Mouse (Mus musculus) liver, adult 2 months (tissue): ENCODE data around the gene Pim1.

ENCODE experiments used
- CTCF ChIP-seq: fragments of 200-500 bp; IDR thresholded peaks from 2 replicates; pipeline ENCODE4 v1.5.1; 2011; ENCODE audit warnings: low read depth, low read length, control low read depth
- POLR2A ChIP-seq: fragments of 200-500 bp; IDR thresholded peaks from 2 replicates; pipeline ENCODE4 v1.6.1; 2011; ENCODE audit warnings: low read length, control low read depth; ENCODE audit not compliant: insufficient read depth; ENCODE audit errors: extremely low read depth

DNA sequence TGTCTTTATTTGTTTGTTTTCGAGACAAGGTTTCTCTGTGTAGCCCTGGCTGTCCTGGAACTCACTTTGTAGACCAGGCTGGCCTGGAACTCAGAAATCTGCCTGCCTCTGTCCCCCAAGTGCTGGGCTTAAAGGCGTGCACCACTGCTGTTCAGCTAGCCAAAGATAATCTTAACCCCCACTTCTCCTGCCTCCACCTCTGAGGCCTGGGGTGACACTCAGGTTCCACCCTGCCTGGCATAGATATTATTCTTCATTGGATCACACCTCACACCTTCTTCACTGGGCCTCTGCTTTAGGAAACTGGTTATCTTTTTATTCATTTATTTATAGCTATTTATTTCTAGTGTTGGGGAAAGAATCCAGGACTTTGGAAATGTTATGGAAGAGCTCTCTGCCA lies 10.3 kb upstream of the Pim1 start:
- no peak for TF ChIP-seq CTCF
- TF ChIP-seq POLR2A, result no peak
